Mouse (Mus musculus) spleen, postnatal 0 days (tissue): Measurements from ENCODE around the gene Zfp13. TPM values are rescaled to one million over a fixed set of nuclear protein-coding genes. Genes with fewer than 3 reads are reported as not detected.

Experiments
- polyA plus RNA-seq: library from polyadenylated mRNA; unstranded; fragments of >200 nt; fragmentation: Nextera tagmentation; extraction: Ambion mirVana; gene quantifications from 2 replicates; pipeline ENCODE4 v1.2.1, GENCODE M21; 2015

Zfp13 gene
- polyA plus RNA-seq = 1.9 and 2.2 TPM in 2 replicates

GRCm38 (mm10) chr17:23598582-23599552, at the start of gene Zfp13:
Gene Zfp13 (minus strand): TSS chr17:23599487.

DNA sequence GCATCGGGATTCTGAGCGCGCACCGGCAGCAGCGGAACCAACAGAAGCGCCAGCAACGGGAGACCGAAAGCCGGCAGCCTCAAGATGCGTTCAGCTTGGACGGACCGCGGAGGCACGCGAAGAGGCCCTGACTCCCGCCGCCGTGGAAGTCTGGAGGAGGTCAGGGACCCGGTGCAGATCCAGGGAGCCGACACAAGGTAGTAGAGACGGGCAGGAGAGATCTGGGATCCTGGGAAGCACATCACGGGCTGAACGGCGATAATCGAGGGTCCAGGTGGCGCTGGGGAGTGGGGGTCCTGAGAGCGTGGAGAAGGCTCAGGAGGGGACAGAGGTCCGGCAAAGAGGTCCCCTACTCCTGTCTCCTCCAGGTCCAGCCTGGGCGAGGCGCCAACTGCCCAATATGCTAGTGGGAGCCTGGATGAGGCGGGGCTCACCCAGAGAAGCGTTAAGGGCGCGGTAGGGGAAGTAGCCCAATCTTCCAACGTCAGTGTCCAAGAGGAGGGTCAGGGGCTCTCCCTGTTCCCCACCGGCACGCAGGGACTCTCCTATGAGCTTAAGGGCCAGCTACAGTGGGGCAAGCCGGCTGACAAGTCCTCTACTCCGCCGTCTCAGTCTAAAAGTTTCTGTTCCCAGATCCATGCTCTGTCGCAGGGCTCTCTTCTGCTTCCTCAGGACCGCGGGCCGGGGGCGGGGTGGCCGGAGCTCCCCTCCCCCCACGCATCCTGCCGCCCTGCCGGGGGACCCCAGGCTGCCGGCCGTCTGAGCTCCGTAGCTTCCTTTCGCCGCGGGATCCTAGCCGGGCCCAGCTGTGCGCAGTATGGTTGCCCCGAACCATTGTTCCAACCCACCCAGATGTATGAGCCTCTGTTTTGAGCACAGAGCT, 45.6 kb upstream of the Zfp13 start, which contains the start of gene Mmp25:
Mmp25 (minus strand) TSS at position 665 of the 883 bp plus-strand sequence.

DNA sequence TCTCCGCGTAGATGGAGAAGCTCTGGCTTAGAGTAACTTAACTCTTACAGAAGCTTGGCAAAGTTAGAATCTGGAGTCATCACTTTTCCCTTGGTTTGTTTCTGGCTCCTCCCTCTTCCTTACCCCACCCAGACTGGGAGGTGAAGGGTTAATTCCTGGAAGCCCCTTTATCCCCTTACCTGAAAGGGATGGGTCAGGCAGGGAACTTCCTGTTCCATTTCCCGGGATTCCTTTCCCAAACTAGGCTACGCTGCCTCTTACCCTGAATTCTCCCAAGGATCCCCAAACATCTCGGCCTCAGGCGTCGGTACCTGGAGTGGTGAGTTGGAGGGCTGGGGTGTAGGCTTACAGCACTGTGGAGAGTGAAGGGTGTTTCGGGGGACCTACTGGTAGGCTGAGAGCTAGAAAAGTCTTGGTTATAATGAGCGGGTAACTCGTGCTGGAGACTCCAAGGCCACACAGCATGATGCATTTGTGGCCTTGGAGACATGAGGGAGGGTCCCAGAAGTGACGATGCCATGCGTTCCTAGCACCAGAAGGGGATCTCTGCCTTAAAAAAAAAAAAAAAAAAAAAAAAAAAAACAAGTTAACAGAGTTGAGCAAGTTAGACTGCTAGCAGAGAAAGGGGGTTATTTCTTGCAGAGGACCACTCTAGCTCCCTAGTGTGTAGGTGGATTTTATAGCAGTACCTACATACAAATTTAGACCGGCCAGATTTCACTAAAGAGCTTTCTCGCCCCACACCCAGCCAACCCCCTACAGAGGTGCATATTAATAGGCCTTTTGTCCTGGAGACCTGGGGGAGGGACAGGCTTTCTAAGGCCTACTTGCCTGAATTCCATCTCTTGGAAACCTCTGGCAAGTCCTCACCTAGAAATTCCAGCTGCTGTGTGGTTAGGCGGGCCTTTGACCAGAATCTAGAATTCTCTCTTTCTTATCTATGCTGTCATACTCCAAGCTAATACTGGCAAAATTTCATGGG, 1.6 kb upstream of the Zfp13 start, which contains the start of gene Zscan10:
Zscan10 (plus strand) TSS at position 216 of the 982 bp plus-strand sequence.

DNA sequence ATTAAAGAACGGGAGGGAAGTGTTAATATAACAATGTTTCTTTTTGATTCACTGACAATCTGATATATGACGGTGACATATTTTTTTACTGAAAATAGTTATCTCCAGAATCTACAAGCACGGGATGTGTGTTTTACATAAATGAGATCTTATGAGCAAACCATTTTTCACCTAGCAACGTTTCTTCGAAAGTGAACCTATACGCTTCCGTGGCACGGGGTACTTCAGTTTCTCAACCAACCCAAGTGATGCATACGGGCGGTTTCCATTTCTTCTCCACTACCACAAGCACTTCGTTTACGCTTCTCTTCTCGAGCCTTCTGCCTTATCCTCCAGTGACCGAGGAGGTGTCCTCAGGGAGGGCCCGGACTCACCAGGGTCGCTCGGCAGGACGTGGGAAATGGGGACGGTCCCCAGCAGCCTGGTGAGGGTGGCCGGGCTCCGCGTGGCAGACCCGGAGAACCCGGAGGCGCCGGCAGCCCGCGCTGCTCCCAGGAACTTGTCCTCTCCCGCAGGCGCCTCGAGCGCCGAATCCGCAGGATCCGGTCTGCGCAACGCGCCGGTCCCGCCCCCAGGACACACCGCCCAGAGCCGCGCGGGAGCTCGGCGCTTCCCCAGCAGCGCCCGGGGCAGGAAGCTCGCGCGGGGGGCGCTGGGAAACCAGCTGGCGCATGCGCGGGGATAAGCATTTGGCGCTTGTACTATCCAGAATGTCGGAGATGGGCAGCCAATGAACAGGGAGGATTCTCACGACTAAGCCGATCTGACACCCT, 35.5 kb downstream of the Zfp13 start, which contains the start of gene Zfp213:
Zfp213 (minus strand) TSS at position 644 of the 773 bp plus-strand sequence.

Other genes starting within 250 kb of the Zfp13 start
- not detected in 2 replicates for gene Vmn2r116, start 214.9 kb downstream of the Zfp13 start, polyA plus RNA-seq
- gene Vmn2r117, start 119.8 kb downstream of the Zfp13 start, polyA plus RNA-seq = not detected in 2 replicates
- 6.9 and 8.1 TPM in 2 replicates for gene Zfp213, start 35.2 kb downstream of the Zfp13 start, polyA plus RNA-seq
- not detected in 2 replicates for gene Zscan10, start 1.4 kb upstream of the Zfp13 start, polyA plus RNA-seq
- 3.0 and 4.4 TPM in 2 replicates for gene Mmp25, start 45.8 kb upstream of the Zfp13 start, polyA plus RNA-seq
- 0.11 and 0.35 TPM in 2 replicates for gene Bicdl2, start 61.0 kb upstream of the Zfp13 start, polyA plus RNA-seq
- gene Hcfc1r1, start 74.1 kb upstream of the Zfp13 start, polyA plus RNA-seq = 43.1 and 43.5 TPM in 2 replicates
- 21.1 and 22.3 TPM in 2 replicates for gene Thoc6, start 74.4 kb upstream of the Zfp13 start, polyA plus RNA-seq
- 3.4 and 4.0 TPM in 2 replicates for gene Tnfrsf12a, start 78.0 kb upstream of the Zfp13 start, polyA plus RNA-seq
- 0.11 TPM in 1 of 2 replicates, not detected in the other for gene Cldn6, start 79.8 kb upstream of the Zfp13 start, polyA plus RNA-seq
- gene Cldn9, start 84.5 kb upstream of the Zfp13 start, polyA plus RNA-seq = 0.08 TPM in 2 replicates
- 0.11 TPM in 1 of 2 replicates, not detected in the other for gene 1520401A03Rik, start 123.3 kb upstream of the Zfp13 start, polyA plus RNA-seq
- gene Pkmyt1, start 126.8 kb upstream of the Zfp13 start, polyA plus RNA-seq = 37.2 and 39.2 TPM in 2 replicates
- gene Paqr4, start 141.4 kb upstream of the Zfp13 start, polyA plus RNA-seq = 10.5 and 12.2 TPM in 2 replicates
- not detected in 2 replicates for gene Kremen2, start 146.3 kb upstream of the Zfp13 start, polyA plus RNA-seq
- gene Flywch1, start 172.1 kb upstream of the Zfp13 start, polyA plus RNA-seq = 19.2 and 22.6 TPM in 2 replicates
- gene Flywch2, start 186.6 kb upstream of the Zfp13 start, polyA plus RNA-seq = 3.5 and 6.6 TPM in 2 replicates
- gene Srrm2, start 191.0 kb upstream of the Zfp13 start, polyA plus RNA-seq = 290 and 303 TPM in 2 replicates
- 632 and 659 TPM in 2 replicates for gene Elob, start 229.6 kb upstream of the Zfp13 start, polyA plus RNA-seq
- not detected in 2 replicates for gene Prss33, start 236.6 kb upstream of the Zfp13 start, polyA plus RNA-seq
- gene Prss32, start 244.4 kb upstream of the Zfp13 start, polyA plus RNA-seq = not detected in 2 replicates
- gene Prss41, start 244.7 kb upstream of the Zfp13 start, polyA plus RNA-seq = not detected in 2 replicates